Mouse (Mus musculus): ENCODE results near the gene Gtf2f1. TPM values are rescaled to one million over a fixed set of nuclear protein-coding genes. Genes with fewer than 3 reads are reported as not detected.

Gtf2f1 gene
- total RNA-seq, 2 experiments from 2014 or later: 15.4 to 17.9 TPM

GRCm38 (mm10) chr17:56985656-56986055 lies 25.4 kb downstream of the Gtf2f1 start:
- Histone ChIP-seq H3K27ac (no peak overlapping the region), H3K4me3 (no peak overlapping the region)
- intact Hi-C loops (cut with DNase I): loop anchor here (5.0 kb wide), 1 partner anchor 48 kb away; the partner anchor contains the start of gene Mllt1
- TF ChIP-seq CTCF (IDR thresholded peaks at IDR 0.05): no peak
- DNase-seq: no peak

GRCm38 (mm10) chr17:56984886-56985285 lies 26.2 kb downstream of the Gtf2f1 start:
- H3K4me3 ChIP-seq: no peak overlapping the region
- no peak overlapping the region for H3K27ac ChIP-seq
- intact Hi-C loops (cut with DNase I): loop anchor here (5.0 kb wide), 1 partner anchor 48 kb away; the partner anchor contains the start of gene Mllt1
- no peak for TF ChIP-seq CTCF (IDR thresholded peaks at IDR 0.05)
- no peak for DNase-seq

DNA sequence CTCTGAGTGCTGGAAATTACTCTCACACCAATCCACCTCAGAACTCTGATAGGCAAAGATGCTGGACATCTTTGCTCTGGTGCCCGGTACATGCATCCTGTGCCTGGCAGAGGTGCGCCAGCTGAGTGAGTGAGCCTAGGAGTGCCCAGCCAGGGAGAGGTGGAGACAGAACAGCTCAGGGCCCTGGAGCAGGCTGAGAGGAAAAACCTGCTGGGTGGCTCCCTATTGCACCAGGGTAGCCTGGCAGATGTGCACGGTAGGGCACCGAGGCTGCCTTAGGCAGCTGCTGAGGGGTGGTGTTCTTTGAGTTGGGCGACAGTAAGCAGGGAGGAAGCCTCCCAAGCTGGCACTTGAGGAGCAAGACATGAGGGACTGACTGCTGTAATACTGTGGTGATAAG lies 29.1 kb downstream of the Gtf2f1 start, which contains the start of gene Acer1:
Gene Acer1 (minus strand): TSS at position 114 of the 400 bp plus-strand sequence.
- Histone ChIP-seq H3K4me3 (no peak within 1 kb of the TSS), H3K27ac (no peak within 1 kb of the TSS)
- no peak for TF ChIP-seq CTCF (IDR thresholded peaks at IDR 0.05)
- no peak for DNase-seq
- intact Hi-C loops (cut with DNase I): no loop called here

- TF ChIP-seq CTCF (IDR thresholded peaks at IDR 0.05): no peak
- Histone ChIP-seq H3K27ac (no peak overlapping the region), H3K4me3 (no peak overlapping the region)
- intact Hi-C loops (cut with DNase I): no loop called here
- no peak for DNase-seq
These were observed 30.0 kb downstream of the Gtf2f1 start for GRCm38 (mm10) chr17:56981049-56981448.

DNA sequence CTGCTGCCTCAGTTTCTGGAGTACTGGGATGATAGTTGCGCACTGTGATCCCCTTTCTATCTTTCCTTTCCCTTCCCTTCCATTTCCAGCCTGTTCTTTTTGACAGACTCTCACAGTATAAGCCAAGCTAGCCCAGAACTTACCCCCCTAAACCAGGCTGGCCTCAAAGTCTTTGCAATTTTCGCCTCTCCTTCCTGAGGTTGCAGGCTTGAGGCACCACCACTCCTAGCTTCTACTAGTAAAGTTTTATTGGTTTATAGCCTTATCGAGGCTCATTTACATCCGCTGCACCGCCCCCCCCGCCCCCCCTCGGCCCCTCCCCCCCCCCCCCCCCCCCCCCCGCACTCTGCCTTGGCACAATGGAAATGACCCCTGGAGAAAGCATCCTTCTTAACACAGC lies 31.6 kb downstream of the Gtf2f1 start:
- Histone ChIP-seq H3K4me3 (no peak overlapping the region), H3K27ac (no peak overlapping the region)
- DNase-seq: no peak
- no peak for TF ChIP-seq CTCF (IDR thresholded peaks at IDR 0.05)
- intact Hi-C loops (cut with DNase I): no loop called here

DNA sequence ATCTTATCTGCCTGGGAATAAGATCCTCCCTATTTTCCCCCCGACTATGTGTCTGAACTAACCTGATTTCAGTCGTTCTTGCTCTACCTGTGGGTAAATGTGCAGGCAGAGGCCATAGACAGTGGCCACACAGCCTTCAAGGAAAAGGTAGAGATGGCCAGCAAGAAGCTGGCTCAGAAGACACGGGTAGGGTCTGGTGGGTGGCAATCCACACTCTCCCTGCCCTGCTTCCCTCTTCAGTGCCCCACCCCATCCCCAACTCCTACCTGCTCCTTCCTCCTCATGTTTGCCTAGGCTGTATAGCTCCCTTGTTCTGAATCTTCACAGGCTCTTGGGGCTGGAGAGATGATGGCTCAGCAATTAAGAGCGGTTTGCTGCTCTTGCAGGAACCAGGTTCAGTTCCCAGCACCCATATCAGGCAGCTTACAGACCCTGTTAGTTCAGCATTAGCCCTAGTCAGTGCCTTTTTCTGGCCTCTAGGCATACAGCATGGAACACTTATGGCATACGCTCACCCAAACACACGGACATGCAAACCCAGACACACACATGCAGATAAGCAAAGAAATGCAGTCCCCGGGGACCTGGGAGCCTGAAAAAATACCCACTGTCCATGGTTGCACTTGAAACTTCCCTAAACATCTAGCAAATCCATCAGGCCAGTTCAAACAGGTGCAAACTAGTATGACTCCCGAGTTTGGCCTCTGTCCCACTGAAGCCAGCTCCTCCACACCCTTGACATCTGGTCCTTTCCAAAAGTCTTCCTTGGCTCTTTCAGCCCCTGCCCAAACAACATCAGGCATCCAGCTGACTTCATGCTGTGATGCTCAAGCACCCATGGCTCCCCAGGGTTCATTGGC lies 34.3 kb downstream of the Gtf2f1 start:
- intact Hi-C loops (cut with DNase I): no loop called here
- H3K27ac ChIP-seq: no peak overlapping the region
- no peak overlapping the region for H3K4me3 ChIP-seq
- no peak for TF ChIP-seq CTCF (IDR thresholded peaks at IDR 0.05)
- DNase-seq: no peak

DNA sequence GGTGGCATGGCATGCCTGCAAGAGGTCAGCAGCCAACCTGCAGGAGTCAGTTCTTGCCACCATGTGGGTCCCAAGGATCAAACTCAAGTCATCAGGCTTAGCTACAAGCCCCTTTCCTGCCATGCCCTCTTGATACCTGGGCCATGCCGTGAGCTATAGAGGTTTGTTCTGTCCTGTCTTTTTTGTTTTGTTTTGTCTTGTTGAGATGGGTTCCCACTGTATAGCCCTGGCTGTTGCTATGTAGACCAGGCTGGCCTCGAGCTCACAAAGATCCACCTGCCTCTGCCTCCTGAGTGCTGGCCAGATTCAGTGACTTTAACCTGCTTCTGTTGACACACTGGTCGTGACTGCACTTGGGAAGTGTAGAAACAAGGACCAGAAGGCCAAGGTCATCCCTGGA lies 35.7 kb downstream of the Gtf2f1 start:
- Histone ChIP-seq H3K27ac (no peak overlapping the region), H3K4me3 (no peak overlapping the region)
- intact Hi-C loops (cut with DNase I): no loop called here
- TF ChIP-seq CTCF (IDR thresholded peaks at IDR 0.05): no peak
- no peak for DNase-seq

DNA sequence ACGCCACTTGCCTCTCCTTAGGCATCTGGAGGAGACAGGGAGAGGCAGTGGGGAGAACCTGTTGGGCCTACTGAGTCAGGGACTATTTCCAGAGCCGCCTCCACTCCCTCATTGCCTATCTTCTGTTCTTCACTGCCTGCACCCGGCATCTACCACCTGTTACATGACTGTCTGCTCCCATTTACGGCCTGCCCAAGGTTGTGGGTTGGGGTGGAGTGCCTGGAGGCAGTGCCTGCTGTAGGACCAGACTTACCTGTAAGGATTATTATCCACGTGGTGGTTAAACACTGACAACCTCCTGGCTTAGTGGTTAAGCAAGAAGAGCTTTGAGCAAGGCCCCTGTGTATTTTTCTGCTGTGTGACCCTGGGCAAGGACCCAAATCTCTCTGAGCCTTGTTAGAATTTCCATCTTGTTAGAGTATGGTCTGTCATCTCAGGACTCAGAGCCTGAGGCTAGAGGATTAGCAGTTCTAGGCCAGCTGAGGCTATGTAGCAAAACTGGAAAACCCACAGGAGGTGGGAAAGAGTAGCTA lies 36.3 kb downstream of the Gtf2f1 start:
- DNase-seq: no peak
- TF ChIP-seq CTCF (IDR thresholded peaks at IDR 0.05): no peak
- Histone ChIP-seq H3K4me3 (no peak overlapping the region), H3K27ac (no peak overlapping the region)
- intact Hi-C loops (cut with DNase I): no loop called here

- TF ChIP-seq CTCF (IDR thresholded peaks at IDR 0.05): no peak
- intact Hi-C loops (cut with DNase I): no loop called here
- no peak overlapping the region for H3K4me3 ChIP-seq
- no peak overlapping the region for H3K27ac ChIP-seq
- no peak for DNase-seq
These were observed 37.0 kb downstream of the Gtf2f1 start for GRCm38 (mm10) chr17:56973956-56974707.

GRCm38 (mm10) chr17:56970081-56970480 lies 41.0 kb downstream of the Gtf2f1 start:
- Histone ChIP-seq H3K4me3 (no peak overlapping the region), H3K27ac (no peak overlapping the region)
- DNase-seq: no peak
- no peak for TF ChIP-seq CTCF (IDR thresholded peaks at IDR 0.05)
- intact Hi-C loops (cut with DNase I): no loop called here

DNA sequence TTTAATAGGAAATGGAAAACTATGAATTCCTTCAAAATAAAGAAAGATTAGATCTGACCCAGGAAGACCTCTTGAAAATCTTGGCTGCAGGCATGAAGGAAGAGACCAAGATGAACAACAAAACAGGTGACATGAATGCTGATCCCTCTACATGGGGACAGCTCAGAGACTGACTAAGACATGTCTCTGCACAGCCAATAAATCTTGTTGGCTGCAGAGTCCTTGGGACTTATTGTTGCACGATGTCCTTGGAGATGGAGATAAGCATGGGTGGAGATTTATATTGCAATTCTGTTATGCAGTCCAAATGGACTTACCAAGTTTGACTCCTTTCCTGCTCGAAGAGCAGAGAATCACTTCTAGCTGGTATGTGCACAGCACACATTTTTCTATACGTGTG lies 41.8 kb downstream of the Gtf2f1 start:
- intact Hi-C loops (cut with DNase I): no loop called here
- no peak for DNase-seq
- Histone ChIP-seq H3K27ac (no peak overlapping the region), H3K4me3 (no peak overlapping the region)
- no peak for TF ChIP-seq CTCF (IDR thresholded peaks at IDR 0.05)

- intact Hi-C loops (cut with DNase I): no loop called here
- Histone ChIP-seq H3K27ac (no peak overlapping the region), H3K4me3 (no peak overlapping the region)
- TF ChIP-seq CTCF (IDR thresholded peaks at IDR 0.05): no peak
- DNase-seq: no peak
These were observed 47.4 kb downstream of the Gtf2f1 start for GRCm38 (mm10) chr17:56963646-56964045.
